Mouse (Mus musculus): ENCODE measurements around the gene Fzd2.
"Not testable (repeated sequence)": the region's sequence is repeated elsewhere in the genome, so short reads cannot be mapped to it uniquely, and the experiment has no call there.

Gene Fzd2

DNA sequence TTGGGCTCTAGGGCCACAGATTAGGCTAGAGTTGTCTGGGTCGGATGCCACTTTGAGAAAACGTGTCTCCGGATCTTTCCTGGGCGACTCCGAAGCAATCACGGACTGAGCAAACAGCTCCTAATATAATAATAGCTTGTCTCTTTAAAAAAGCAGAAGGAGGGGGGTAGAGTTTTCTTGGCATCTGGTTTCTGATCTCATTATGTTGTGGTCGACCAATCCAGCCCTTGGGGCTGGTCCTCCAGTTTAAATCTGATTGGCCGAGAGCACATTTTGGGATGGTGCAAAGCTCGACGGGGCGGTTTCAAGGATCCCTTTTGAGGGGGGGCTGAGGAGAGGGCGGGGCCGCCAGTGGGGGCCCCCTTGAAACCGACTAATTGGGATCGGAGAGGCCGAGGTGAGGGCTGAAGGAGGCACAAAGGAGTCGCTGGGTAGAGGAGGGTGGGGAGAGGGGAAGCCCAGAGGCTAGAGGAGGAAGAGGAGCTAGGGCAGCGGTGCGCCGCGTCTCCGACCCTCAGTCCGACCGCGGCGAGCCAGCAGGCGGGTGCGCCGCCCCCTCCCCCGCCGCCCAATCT, at the start of gene Fzd2:
Gene Fzd2, plus strand, starts transcription at position 387 of the 575 bp plus-strand sequence.
- peak; percentile 100 for DNase-seq (ENCODE audit: extremely low spot score)

DNA sequence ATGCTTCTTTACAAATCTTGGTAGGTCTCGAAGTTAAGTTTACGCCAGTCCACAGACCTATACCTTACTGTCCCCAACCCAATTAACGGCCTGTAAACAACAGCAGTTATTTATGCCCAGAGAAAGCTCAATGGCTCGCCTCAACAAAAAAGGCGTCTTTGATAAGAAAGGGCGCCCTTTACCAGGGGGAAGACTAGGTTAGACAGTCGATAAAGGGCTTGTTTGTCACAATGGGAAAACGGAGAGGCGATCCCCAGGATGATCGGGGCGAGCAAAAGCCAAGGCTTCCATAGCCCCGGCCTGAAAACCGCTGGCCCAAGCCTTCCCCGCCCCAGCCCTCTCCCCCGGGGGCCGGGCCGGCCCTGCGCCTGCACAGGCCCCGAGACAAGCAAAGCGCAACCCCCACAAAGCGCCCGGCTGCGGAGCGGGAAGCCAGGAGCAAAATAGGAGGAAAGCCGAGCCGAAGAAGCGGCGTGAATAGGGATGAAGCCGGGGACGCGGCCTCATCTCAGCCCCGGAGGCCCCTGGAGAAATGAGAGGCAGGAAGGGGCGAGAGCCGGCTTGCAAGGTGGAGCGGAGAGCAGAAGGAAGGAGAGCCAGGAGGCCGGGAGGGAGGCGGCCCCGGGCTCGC, 48.7 kb upstream of the Fzd2 start:
- DNase-seq (ENCODE audit: extremely low spot score) = no peak

DNA sequence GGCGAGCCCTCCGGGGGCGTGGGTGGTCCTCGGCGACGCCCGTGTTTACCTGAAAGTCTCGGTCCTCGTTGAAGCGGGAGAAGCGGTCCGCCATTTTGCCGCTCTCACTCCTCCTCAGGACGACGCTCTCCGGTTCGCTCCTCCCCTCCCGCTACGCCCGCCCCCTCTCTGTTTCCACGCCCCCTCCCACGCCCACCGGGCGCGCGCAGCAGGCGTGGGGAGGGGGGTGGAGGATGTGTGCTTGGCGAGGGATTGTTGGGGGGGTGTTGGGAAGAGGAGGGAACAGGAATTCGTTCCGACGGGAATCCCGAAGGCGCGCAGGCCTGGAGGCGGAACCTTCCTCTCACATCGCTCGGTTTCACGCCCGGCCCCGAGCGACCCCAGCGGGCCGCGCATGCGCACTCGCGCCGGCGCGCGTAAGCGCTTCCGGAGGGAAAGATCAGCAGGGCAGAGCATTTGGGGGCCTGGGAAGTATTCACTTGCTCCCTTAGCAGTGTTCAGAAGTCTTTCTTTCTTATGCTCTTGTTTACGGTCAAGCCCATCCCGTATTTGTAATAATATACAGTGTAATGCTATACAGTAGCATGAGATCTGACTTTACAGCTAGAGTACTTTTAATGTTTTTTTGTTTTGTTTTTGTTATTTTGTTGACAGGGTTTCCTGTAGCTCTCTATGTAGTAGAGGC, 48.0 kb upstream of the Fzd2 start, which contains the start of gene Gpatch8:
Gene Gpatch8, minus strand, starts transcription at position 362 of the 685 bp plus-strand sequence.
- peak; percentile 98 for DNase-seq (ENCODE audit: extremely low spot score)

DNA sequence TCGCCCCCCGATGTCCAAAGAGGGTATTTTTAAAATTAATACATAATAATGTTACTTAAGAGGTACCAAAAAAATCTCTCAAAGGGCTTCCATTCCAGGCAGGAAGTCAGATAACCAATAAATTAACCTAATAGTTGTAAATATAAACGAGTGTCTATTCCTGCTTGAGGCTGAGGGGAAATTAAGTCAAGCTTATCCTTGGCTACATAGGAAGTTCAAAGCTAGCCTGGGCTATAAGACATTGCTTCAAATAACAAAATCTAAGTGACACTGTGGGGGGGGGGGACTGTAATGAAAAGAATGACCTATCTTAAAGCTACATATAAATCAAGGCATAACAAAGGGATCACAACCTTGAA, 47.5 kb upstream of the Fzd2 start:
- no peak for DNase-seq (ENCODE audit: extremely low spot score)

DNA sequence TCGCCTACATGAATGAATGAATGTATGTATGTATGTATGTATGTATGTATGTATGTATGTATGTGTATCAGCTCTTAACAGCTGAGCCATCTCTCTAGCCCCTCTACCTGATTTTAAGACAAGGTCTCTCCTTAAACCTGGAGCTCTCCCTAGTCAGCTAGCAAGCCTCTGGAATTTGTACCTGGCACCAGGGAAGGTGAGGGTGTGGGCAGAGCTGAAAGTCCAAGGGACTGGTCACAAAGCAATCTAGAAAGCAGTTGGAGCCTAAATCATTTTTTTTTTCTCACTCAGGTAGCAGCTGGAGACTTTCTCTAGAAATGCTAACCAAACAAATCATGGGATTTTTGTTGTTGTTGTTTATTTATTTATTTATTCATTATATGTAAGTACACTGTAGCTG, 46.8 kb upstream of the Fzd2 start:
- DNase-seq (ENCODE audit: extremely low spot score) = no peak

DNA sequence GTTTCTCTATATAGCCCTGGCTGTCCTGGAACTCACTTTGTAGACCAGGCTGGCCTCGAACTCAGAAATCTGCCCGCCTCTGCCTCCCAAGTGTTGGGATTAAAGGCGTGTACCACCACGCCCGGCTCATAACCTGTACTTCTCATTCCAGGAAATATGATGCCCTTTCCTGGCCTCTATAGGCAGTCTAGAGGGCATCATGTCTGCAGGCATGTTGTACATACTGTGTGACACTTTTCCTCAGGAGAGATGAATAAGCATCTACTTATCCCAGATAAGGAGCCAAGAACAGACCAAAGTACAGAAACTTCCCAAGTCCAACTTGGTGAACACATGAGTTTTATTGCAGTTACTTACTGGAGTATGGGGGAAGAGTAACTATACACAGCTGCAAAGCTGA, 45.5 kb upstream of the Fzd2 start:
- no peak for DNase-seq (ENCODE audit: extremely low spot score)

DNA sequence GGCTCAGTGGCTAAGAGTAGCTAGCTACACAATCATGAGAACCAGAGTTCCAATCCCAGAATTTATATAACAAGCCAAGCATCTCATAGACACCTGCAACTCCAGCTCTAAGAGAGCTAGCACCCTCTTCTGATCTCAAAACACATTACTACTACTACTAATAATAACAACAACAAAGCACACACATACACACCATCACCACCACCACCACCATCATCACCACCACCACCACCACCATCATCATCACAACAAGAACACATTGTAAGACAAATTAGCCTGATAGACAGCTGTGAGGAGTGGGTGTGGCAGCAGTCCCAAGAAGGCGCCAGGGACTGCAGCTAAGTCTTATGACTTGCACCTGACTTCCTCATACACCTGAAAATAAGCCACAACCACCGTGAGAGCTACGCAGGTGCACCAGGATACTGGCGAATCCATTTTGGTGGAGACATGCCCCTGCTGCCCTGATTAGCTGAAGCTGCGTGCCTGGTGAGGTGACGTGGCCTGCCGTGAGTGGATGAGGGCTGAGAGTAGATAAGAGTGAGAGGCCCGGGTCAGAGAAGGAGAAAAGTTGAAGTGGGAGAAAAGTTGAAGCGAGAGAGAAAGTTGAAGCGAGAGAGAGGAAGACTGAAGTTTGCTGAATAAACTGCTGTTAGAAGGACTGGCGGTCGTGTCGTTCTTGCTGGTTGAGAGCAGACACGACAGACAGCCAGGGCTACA, 39.1 kb upstream of the Fzd2 start:
- DNase-seq (ENCODE audit: extremely low spot score) = not testable (repeated sequence)

DNA sequence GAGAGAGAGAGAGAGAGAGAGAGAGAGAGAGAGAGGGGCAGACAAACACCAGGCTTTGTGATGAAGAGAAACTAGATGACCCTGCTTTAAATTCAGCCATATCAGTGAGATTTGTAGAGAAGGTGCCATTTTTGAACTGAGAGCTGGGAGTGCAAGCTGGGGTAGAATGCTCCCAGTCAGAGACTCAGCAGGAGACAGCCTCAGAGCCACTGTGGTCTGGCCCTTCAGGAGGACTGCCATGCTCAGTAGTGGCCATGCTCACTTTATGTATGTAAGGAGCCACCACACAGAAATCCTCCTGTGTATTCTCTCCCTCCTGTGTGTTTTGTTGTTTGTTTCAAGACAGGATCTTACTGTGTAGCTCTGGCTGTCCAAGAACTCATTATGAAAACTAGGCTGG, 38.5 kb upstream of the Fzd2 start:
- no peak for DNase-seq (ENCODE audit: extremely low spot score)

DNA sequence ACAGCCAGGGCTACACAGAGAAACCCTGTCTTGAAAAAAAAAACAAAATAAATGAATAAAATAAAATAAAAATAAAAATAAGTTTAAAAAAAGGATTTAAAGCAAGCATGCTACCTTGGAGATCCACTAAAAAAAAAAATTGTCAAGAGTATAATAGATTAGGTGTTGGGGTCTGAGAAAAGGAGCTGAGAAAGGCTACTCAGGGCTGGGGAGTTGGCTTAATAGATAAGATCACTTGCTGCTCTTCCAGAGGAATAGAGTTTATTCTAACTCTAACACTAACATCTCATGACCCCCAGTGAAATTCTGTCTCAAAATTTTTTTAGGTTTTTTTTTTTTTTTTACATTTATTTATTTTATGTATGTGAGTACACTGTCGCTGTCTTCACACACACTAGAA, 37.9 kb upstream of the Fzd2 start:
- DNase-seq (ENCODE audit: extremely low spot score) = no peak

DNA sequence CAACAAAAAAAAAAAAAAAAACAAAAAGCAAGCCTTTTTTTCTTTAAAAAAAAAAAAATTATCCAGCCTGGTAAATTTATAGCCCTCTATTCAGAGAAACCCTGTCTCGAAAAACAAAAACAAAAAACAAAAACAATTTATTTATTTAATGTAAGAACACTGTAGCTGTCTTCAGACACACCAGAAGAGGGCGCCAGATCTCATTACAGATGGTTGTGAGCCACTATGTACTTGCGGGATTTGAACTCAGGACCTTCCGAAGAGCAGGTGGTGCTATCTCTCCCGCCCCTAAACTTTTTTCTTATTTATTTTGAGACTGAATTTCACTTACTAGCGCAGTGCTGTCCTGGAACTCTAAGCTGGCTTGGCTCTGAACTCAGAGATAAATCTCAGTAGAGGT, 37.0 kb upstream of the Fzd2 start:
- no peak for DNase-seq (ENCODE audit: extremely low spot score)

DNA sequence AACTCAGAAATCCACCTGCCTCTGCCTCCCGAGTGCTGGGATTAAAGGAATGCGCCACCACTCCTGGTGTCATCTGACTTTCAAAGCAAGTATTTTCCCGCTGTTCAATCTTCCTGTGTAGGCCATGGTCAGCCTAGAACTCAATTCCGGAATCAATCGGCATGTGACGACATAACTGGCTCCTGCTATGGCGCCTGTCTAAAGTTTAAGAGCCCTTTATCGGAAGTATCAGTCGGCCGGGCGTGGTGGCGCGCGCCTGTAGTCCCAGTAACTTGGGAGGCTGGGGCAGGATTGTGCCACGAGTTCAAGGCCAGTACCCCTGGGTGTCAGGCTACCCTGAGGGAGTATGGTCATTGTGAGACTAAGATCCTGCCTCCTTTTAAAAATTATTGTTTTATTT, 36.5 kb upstream of the Fzd2 start:
- no peak for DNase-seq (ENCODE audit: extremely low spot score)

DNA sequence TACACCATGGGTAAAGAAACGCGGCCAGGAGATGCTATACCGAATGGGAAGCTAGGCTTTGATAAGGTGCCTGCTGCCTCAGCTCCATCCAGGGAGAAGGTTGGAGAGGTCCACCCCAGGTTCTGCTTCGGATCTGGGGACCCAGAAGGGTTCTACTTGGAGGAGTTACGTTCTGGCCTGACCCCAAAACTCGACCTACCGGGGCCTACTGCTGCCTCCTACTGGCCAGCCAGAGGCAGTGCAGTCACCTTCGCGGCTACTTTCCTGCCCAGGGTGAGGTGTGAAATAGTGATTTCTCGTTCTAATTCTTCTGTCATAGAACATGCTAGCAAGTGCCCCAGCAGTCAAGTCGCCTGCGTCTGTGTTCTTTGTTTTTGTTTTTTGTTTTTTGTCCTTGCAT, 36.0 kb upstream of the Fzd2 start:
- no peak for DNase-seq (ENCODE audit: extremely low spot score)

DNA sequence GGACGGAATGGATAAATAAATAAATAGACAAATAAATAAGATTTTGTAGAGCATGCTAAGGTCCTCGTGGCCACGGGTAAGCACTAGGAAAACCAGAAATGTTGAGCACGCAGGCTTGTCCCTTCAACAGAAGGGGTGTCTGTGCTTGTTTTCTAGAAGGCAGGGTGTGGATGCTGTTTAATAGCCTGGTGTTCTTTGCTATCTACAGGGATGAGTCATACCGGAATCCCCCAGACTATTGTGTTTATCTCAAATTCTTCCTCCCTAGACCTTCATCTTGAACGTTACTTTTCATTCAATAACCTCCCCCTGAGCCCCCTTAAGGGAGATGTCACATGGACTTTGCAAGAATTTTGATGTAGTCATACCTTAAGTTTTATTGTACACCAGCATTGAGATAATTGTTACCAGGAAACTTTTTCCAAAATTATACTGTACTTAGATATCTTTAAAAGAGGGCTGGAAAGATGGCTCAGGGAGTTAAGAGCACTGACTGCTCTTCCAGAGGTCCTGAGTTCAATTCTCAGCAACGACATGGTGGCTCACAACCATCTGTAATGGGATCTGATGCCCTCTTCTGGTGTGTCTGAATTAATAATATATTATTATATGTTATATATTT, 35.3 kb upstream of the Fzd2 start:
- no peak for DNase-seq (ENCODE audit: extremely low spot score)

DNA sequence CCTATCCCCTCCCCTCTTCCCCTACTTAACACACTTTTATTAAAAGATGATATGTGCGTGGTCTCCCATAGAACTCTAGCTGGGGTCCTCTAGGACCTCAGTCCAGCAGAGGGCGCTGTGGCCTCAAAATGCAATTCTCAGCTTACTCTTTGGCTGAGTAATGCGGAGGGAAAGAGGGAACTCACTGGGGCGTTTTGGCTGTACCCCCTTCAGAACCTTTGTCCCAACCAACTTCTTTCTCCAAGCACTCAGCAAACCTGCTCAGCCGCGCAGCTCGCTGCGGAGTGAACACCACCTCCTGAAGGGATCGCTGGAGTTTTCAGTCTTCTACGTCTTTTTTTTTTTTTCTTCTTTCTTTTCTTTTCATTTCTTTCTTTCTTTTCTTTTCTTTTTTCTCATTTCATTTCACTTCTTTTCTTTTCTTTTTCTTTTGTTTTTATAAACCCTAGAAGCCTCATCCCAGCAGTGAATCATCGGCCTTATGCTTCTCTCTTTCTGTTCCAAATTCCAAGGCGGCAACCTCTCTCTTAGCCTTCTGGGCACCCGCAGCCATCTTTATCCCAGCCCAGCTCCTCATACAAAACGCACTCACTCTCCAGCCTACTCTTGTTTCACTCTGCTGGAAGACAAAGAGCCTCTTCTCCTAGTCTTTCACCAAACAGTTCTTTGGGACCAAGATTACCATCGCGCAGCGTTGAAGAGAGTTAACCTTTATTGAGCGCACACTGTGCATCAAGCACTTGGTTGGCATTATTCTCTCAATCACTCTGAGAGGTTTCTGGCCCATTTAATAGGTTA, 31.1 kb upstream of the Fzd2 start:
- DNase-seq (ENCODE audit: extremely low spot score) = peak; percentile 91

DNA sequence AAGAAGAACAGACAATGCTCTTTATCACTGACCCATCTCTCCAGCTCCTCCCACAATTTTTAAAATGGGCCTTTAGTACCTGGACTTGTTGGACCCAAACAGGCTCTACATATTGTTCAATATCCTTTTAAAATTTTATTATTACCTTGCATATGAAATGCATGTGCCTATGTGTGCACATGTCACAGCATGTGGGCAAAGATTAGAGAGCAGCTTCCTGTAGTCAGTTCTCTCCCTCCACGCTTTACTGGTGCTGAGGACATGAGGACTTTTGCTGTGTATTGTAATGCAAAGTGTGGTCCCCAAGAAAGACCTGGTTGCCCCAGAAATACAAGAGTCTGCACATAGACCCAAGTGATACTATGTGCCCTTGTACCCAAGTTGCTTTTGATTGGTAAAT, 29.2 kb upstream of the Fzd2 start:
- no peak for DNase-seq (ENCODE audit: extremely low spot score)

DNA sequence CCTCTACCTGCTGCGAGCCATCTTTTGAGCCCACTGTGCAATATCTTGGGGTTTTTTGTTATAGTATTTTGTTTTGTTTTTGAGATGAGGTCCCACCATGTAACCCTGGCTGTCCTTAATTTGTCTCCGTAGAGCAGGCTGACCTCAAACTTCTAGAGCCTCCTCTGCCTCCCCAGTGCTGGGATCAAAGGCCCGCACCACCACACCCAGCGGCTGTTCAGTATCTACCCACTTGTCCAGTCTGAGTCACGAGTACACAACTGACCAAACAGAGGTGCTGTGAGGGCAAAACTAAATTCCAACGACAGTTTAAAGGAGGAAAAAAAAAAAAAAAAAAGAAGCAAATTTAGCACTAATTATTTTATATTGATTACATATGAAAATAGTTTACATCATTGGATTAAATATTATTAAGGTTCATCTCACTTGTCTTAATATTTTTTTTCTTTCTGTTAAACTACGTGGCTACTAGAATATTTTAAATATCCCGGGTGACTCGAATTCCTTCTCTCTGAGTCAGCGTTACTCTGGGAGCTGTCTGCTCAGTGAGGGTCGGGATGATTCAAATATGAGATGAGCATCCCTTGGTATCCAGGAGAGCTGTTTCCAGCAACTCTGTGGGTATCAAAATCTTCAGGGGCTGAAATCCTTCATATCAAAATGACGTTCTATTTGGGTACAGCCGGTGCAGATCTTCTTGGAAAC, 28.0 kb upstream of the Fzd2 start:
- DNase-seq (ENCODE audit: extremely low spot score) = no peak

DNA sequence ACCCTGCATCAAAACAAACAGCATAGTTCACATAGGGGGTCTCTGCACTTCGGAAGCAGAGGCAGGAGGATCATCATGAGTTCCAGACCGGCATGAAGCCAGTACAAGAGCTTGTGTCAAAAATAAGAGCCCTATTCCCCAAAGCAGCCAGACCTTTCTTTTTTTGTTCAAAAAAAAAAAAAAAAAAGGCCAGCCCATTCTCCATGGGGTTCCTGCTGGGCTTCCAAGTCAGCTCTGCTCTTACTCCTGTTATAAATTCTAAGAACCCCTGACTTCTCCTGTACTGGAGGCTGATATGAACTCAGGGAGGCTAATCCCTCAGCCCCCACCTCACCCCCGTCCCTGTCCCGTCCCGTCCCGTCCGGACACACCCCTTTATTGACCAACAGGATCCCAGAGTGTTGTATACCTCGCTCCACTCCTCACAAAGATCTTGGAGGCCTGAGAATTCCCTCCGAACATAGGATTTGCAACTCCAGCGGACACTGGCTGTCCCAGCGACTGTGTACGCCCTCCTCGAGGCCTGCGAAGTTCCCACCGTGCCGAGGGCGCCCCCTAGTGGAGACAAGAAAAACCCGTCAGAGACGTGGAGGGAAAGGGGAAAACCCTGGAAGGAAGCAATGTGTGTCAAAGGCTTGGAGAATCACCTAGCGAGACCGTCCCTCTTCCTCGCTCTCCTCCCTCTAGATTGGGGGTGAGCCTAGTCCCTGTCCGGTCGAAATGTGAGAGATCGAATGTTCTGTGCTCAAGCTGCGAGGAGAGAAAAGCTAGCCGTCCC, 25.7 kb upstream of the Fzd2 start:
- peak; percentile 89 for DNase-seq (ENCODE audit: extremely low spot score)

DNA sequence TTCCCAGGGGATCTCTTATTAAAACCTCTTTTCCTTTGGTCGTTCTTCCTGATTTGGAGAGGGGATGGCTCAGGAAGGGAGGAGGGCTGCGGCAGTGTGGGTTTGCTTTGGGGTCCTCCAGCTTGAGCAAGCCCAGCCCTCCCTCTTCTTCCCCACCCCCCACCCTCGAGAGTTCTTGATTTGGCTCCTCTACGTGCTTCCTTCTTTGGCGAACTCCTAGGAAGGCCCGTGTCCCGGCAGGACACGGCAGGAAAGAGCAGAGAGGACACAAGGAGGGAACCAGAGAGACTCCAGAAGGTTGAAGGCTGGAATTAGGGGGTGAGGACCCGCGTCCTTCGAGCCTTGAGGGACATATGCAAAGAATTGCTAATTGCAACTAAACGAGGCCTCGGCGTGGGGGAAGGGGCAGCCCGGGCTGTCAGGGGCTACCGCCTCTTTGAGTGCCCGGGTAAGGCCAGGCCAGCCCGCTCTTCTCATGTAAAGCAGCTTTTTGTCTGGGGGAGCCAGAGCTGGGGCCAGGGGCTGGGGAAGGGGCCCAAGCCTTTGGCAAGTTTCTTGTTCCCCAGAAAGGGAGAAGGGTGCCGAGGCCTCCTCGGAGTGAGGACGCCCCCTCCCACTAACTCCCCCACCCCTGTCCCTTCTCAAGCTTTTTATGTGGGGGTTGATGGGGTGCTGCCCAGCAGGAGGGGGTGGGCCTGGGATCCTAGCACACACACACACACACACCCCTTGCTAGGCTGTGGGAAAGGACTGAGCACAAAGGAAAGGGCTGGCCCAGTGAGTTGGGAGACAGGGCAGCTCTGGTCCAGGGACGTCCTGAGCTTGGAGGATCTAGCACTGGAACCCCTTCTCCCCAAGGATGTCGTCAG, 24.8 kb upstream of the Fzd2 start, which contains the start of gene Gm11627:
Gene Gm11627, minus strand, starts transcription at position 297 of the 869 bp plus-strand sequence.
- DNase-seq (ENCODE audit: extremely low spot score) = peak; percentile 80

DNA sequence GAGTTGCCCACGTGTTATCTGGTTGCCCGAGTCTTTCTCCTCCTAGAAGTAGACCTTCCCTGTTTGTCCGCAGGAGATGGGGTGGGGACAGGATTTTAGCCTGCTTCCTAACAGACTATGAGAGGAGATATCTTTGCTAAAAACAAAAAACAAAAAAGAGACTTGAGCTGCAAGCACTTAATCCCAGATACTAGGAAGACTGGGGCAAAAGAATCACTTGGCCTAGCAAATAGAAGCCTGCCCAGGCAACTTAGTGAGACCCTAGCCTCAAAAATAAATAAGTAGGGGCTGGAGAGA, 24.2 kb upstream of the Fzd2 start:
- DNase-seq (ENCODE audit: extremely low spot score) = no peak

All from embryo, embryonic 9.5 days (tissue).